Mouse (Mus musculus): ENCODE results near the gene Zdhhc14. TPM values are rescaled to one million over a fixed set of nuclear protein-coding genes. Genes with fewer than 3 reads are reported as not detected.

Gene Zdhhc14
- polyA plus RNA-seq, 1 experiment from 2014 or later: 2.6 TPM

- no peak overlapping the region for H3K27ac ChIP-seq (ENCODE audit: low read depth)
- no peaks in the 10 kb centered on the region for H3K9me3 ChIP-seq (ENCODE audit: control insufficient read depth, low read length)
- no peak overlapping the region for H3K4me2 ChIP-seq (ENCODE audit: low read length)
- no peak for ATAC-seq (replicated peaks; ENCODE audit: low FRiP score, low TSS enrichment, low read depth)
- WGBS: 58% methylated on average over 14 of the region's 14 CpGs
- peaks cover 8% of the 10 kb centered on the region; the same call in 1 of the 2 replicates for H3K4me1 ChIP-seq (replicated peaks; ENCODE audit: control insufficient read depth, insufficient read depth, low read length)
- H3K27me3 ChIP-seq (replicated peaks; ENCODE audit: control insufficient read depth, insufficient read depth, low read length): no peaks in the 10 kb centered on the region
- no peak overlapping the region for H3K4me3 ChIP-seq (ENCODE audit: low read depth, low read length)
- H3K36me3 ChIP-seq (ENCODE audit: control insufficient read depth, insufficient read depth, low read length): no peaks in the 10 kb centered on the region
- no peak overlapping the region for H3K9ac ChIP-seq (ENCODE audit: low read length)
- no peak for DNase-seq (ENCODE audit: low spot score)
Measured at GRCm38 (mm10) chr17:5552036-5552760, 59.8 kb downstream of the Zdhhc14 start.

- no peak for ATAC-seq (replicated peaks; ENCODE audit: low FRiP score, low TSS enrichment, low read depth)
- 75% methylated on average over 5 of the region's 5 CpGs for WGBS
- no peaks in the 10 kb centered on the region for H3K36me3 ChIP-seq (ENCODE audit: control insufficient read depth, insufficient read depth, low read length)
- no peaks in the 10 kb centered on the region for H3K27me3 ChIP-seq (replicated peaks; ENCODE audit: control insufficient read depth, insufficient read depth, low read length)
- no peak for DNase-seq (ENCODE audit: low spot score)
- H3K27ac ChIP-seq (ENCODE audit: low read depth): no peak overlapping the region
- no peak overlapping the region for H3K9ac ChIP-seq (ENCODE audit: low read length)
- H3K9me3 ChIP-seq (ENCODE audit: control insufficient read depth, low read length): no peaks in the 10 kb centered on the region
- H3K4me2 ChIP-seq (ENCODE audit: low read length): no peak overlapping the region
- H3K4me3 ChIP-seq (ENCODE audit: low read depth, low read length): no peak overlapping the region
- peaks cover 8% of the 10 kb centered on the region; the same call in 1 of the 2 replicates for H3K4me1 ChIP-seq (replicated peaks; ENCODE audit: control insufficient read depth, insufficient read depth, low read length)
Measured at GRCm38 (mm10) chr17:5553556-5553955, 61.2 kb downstream of the Zdhhc14 start.

- Histone ChIP-seq H3K9me3 (ENCODE audit: control insufficient read depth, low read length) (no peaks in the 10 kb centered on the region), H3K4me2 (ENCODE audit: low read length) (no peak overlapping the region), H3K27ac (ENCODE audit: low read depth) (no peak overlapping the region), H3K9ac (ENCODE audit: low read length) (no peak overlapping the region), H3K36me3 (ENCODE audit: control insufficient read depth, insufficient read depth, low read length) (no peaks in the 10 kb centered on the region), H3K4me3 (ENCODE audit: low read depth, low read length) (no peak overlapping the region), H3K4me1 (replicated peaks; ENCODE audit: control insufficient read depth, insufficient read depth, low read length) (peaks cover 8% of the 10 kb centered on the region; the same call in 1 of the 2 replicates), H3K27me3 (replicated peaks; ENCODE audit: control insufficient read depth, insufficient read depth, low read length) (no peaks in the 10 kb centered on the region)
- WGBS: 82% methylated on average over 2 of the region's 2 CpGs
- no peak for ATAC-seq (replicated peaks; ENCODE audit: low FRiP score, low TSS enrichment, low read depth)
- DNase-seq (ENCODE audit: low spot score): no peak
Measured at GRCm38 (mm10) chr17:5554573-5554972, 62.2 kb downstream of the Zdhhc14 start.

GRCm38 (mm10) chr17:5556568-5556967, 64.2 kb downstream of the Zdhhc14 start:
- DNase-seq (ENCODE audit: low spot score): no peak
- Histone ChIP-seq H3K4me2 (ENCODE audit: low read length) (no peak overlapping the region), H3K4me3 (ENCODE audit: low read depth, low read length) (no peak overlapping the region), H3K27ac (ENCODE audit: low read depth) (no peak overlapping the region), H3K9me3 (ENCODE audit: control insufficient read depth, low read length) (no peaks in the 10 kb centered on the region), H3K36me3 (ENCODE audit: control insufficient read depth, insufficient read depth, low read length) (no peaks in the 10 kb centered on the region), H3K27me3 (replicated peaks; ENCODE audit: control insufficient read depth, insufficient read depth, low read length) (no peaks in the 10 kb centered on the region), H3K4me1 (replicated peaks; ENCODE audit: control insufficient read depth, insufficient read depth, low read length) (peaks cover 8% of the 10 kb centered on the region; the same call in 1 of the 2 replicates), H3K9ac (ENCODE audit: low read length) (no peak overlapping the region)
- WGBS: 66% methylated on average over 8 of the region's 8 CpGs
- ATAC-seq (replicated peaks; ENCODE audit: low FRiP score, low TSS enrichment, low read depth): no peak

- H3K9me3 ChIP-seq (ENCODE audit: control insufficient read depth, low read length): no peaks in the 10 kb centered on the region
- 86% methylated on average over 4 of the region's 4 CpGs for WGBS
- no peak overlapping the region for H3K27ac ChIP-seq (ENCODE audit: low read depth)
- no peaks in the 10 kb centered on the region for H3K27me3 ChIP-seq (replicated peaks; ENCODE audit: control insufficient read depth, insufficient read depth, low read length)
- no peak overlapping the region for H3K4me3 ChIP-seq (ENCODE audit: low read depth, low read length)
- H3K4me2 ChIP-seq (ENCODE audit: low read length): no peak overlapping the region
- ATAC-seq (replicated peaks; ENCODE audit: low FRiP score, low TSS enrichment, low read depth) (no peak), DNase-seq (ENCODE audit: low spot score) (no peak)
- H3K36me3 ChIP-seq (ENCODE audit: control insufficient read depth, insufficient read depth, low read length): no peaks in the 10 kb centered on the region
- H3K4me1 ChIP-seq (replicated peaks; ENCODE audit: control insufficient read depth, insufficient read depth, low read length): no peaks in the 10 kb centered on the region
- H3K9ac ChIP-seq (ENCODE audit: low read length): no peak overlapping the region
Measured at GRCm38 (mm10) chr17:5560212-5560611, 67.9 kb downstream of the Zdhhc14 start.

- Histone ChIP-seq H3K27ac (ENCODE audit: low read depth) (no peak overlapping the region), H3K27me3 (replicated peaks; ENCODE audit: control insufficient read depth, insufficient read depth, low read length) (no peaks in the 10 kb centered on the region), H3K4me1 (replicated peaks; ENCODE audit: control insufficient read depth, insufficient read depth, low read length) (peaks cover 6% of the 10 kb centered on the region; the same call in 1 of the 2 replicates), H3K9me3 (ENCODE audit: control insufficient read depth, low read length) (no peaks in the 10 kb centered on the region), H3K9ac (ENCODE audit: low read length) (no peak overlapping the region), H3K4me3 (ENCODE audit: low read depth, low read length) (no peak overlapping the region), H3K36me3 (ENCODE audit: control insufficient read depth, insufficient read depth, low read length) (no peaks in the 10 kb centered on the region), H3K4me2 (ENCODE audit: low read length) (no peak overlapping the region)
- ATAC-seq (replicated peaks; ENCODE audit: low FRiP score, low TSS enrichment, low read depth) (no peak), DNase-seq (ENCODE audit: low spot score) (no peak)
- WGBS: 91% methylated on average over 6 of the region's 6 CpGs
Measured at GRCm38 (mm10) chr17:5563108-5563507, 70.8 kb downstream of the Zdhhc14 start.

GRCm38 (mm10) chr17:5566006-5566405, 73.6 kb downstream of the Zdhhc14 start:
- H3K4me3 ChIP-seq (ENCODE audit: low read depth, low read length): no peak overlapping the region
- H3K36me3 ChIP-seq (ENCODE audit: control insufficient read depth, insufficient read depth, low read length): no peaks in the 10 kb centered on the region
- no peak for DNase-seq (ENCODE audit: low spot score)
- H3K4me2 ChIP-seq (ENCODE audit: low read length): no peak overlapping the region
- no peaks in the 10 kb centered on the region for H3K9me3 ChIP-seq (ENCODE audit: control insufficient read depth, low read length)
- no peak overlapping the region for H3K9ac ChIP-seq (ENCODE audit: low read length)
- peaks cover 6% of the 10 kb centered on the region; the same call in 1 of the 2 replicates for H3K4me1 ChIP-seq (replicated peaks; ENCODE audit: control insufficient read depth, insufficient read depth, low read length)
- WGBS: 66% methylated on average over 7 of the region's 7 CpGs
- no peak overlapping the region for H3K27ac ChIP-seq (ENCODE audit: low read depth)
- H3K27me3 ChIP-seq (replicated peaks; ENCODE audit: control insufficient read depth, insufficient read depth, low read length): no peaks in the 10 kb centered on the region
- ATAC-seq (replicated peaks; ENCODE audit: low FRiP score, low TSS enrichment, low read depth): no peak

- H3K36me3 ChIP-seq (ENCODE audit: control insufficient read depth, insufficient read depth, low read length): no peaks in the 10 kb centered on the region
- H3K9ac ChIP-seq (ENCODE audit: low read length): no peak overlapping the region
- peaks cover 6% of the 10 kb centered on the region; the same call in 1 of the 2 replicates for H3K4me1 ChIP-seq (replicated peaks; ENCODE audit: control insufficient read depth, insufficient read depth, low read length)
- DNase-seq (ENCODE audit: low spot score) (no peak), ATAC-seq (replicated peaks; ENCODE audit: low FRiP score, low TSS enrichment, low read depth) (no peak; the same call in 1 of the 2 replicates)
- WGBS: 26% methylated on average over 5 of the region's 5 CpGs
- no peaks in the 10 kb centered on the region for H3K9me3 ChIP-seq (ENCODE audit: control insufficient read depth, low read length)
- no peak overlapping the region for H3K4me3 ChIP-seq (ENCODE audit: low read depth, low read length)
- H3K27ac ChIP-seq (ENCODE audit: low read depth): no peak overlapping the region
- H3K27me3 ChIP-seq (replicated peaks; ENCODE audit: control insufficient read depth, insufficient read depth, low read length): no peaks in the 10 kb centered on the region
- no peak overlapping the region for H3K4me2 ChIP-seq (ENCODE audit: low read length)
Measured at GRCm38 (mm10) chr17:5567943-5568342, 75.6 kb downstream of the Zdhhc14 start.
